Mouse (Mus musculus): ENCODE measurements around the gene Chmp3.

Chmp3 gene

DNA sequence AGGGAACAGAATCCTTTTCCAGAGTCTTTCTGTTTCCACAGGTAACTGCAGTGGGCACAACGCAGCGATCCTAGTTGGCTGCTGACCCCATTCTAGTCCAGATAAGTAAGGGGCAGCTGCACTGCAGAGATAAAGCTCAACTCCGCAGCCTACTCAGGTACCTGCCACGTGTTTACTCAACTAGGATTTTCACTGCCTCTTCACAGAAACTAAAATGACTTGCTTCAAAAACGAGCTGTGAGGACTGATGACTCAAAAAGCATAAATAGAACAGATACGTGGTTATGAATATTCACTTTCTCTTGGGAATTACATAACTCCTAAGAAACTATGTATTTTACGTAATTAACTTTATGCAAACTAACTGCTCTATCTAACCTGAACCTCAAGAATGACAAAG is 66.4 kb downstream of the Chmp3 start:
- no peak for DNase-seq (ENCODE audit: low spot score)

DNA sequence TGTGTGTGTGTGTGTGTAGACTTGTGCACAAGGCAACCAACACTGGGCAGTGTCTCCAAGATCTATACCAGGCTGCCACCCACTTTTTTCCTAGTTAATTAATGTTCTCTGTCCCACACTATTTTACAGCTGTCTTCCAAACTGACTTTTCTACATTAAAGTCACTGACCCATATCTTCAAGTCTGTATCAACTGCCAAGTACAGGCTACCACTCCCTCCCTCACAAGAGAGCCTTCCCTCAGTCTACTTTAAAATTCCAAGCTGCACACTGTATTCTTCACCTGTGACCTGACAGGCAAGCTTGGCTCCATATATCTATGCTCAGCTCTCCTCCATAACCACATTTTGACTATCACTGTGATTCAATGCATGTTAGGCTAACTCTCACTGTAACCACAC is 69.6 kb downstream of the Chmp3 start:
- no peak for DNase-seq (ENCODE audit: low spot score)

DNA sequence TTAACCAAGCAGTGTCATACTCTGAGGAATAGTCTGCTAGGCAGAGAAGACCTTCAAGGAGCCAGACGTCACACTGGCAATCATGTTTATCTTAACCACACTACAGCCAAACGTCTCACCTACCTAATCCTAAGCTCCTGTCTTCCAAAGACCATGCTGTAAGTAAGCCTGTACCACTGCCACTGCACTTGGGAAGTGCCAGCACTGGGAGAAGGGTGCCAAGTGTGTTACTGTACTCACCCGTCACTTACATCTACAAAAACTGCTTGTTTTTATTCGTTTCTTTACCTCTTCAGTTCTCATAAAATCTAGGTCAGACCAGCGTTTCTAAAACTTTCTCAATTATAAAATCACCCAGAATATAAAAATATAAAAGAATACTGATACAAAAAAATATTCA is 73.4 kb downstream of the Chmp3 start:
- DNase-seq (ENCODE audit: low spot score), result no peak

DNA sequence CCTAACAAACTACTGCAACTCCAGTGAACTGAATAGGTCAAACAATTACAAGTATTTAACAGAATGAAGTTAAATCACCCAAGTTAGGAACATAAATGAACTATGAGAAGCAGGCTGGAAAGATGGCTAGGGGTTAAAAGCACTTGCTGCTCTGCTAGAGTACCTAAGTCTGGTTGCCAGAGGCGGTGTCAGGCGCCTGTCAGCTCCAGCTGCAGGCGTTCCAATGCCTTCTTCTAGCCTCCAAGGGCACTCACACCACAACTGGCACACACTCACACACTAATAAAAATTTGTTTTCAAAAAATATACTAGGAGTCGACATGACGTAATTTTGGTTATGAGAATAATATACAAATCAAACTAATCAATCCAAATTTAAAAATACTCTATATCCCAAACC is 78.0 kb downstream of the Chmp3 start:
- no peak for DNase-seq (ENCODE audit: low spot score)

DNA sequence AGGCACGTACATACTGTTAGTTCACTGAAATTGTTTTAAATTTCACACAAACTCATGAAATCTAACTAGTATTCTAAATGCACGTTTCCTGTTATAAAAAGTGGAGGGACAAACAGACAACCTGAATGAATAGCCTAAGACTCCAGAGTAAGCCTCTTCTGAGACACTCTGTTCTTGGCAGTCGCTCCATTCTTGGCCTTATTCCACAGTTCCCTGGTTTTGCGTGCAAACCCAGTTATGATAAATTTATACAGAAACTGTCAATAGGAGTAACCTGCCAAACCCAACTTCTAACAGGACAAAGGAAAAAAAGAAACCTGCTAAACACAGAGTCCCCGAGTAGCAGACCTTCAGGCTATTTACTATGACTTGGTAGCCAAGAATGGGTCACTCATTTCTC is 78.4 kb downstream of the Chmp3 start:
- DNase-seq (ENCODE audit: low spot score), result no peak

DNA sequence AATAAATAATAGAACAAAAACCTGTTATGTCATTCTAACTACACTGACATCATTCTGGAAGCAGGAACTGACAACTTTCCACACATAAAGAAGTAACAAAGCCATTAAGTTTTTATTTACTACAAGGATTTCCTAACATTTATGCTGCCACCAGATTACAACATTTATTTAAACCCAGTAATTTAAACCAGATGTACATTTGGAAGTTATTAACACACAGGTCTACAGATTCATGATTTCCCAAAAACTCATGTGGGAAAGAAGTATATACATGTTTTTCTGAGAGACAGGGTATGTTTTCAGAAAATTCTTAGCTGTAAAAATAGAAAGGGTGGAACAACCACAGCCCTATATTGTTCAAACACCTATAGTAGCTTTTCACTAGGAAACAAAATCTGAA is 81.1 kb downstream of the Chmp3 start:
- no peak for DNase-seq (ENCODE audit: low spot score)

DNA sequence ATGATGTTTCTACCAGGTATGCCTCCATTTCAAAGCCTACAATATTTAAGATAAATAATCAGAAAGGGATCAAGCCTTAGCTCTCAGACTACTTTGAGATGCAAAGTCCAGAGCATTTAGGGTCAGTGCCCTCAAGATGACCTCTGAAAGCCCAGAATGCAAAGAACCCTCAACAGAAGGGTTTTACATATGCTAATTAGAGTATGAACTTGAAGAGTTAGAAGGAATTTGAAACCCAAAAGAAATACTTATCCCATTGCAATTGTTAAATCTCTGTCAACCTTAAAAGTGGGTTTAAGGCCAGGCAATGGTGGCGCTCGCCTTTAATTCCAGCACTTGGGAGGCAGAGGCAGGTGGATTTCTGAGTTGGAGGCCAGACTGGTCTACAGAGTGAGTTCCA is 82.4 kb downstream of the Chmp3 start:
- DNase-seq (ENCODE audit: low spot score), result no peak

DNA sequence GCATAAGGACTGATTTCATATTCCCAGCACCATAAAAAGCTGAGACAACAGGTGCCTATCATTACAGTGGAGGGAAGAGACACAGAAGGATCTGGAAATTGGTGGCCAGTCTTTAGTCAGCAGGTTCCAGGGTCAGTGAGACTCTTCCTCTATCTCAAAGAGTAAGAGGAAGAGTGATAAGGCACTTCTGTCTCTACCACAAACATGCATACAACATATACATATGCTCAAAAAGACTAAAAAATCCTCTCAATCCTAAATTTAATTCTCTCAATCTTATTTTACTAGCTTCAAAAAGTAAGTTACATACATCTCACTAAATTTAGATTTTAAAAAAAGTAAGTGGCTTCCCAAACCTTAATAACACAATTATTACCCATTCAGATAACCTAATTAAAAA is 83.7 kb downstream of the Chmp3 start:
- no peak for DNase-seq (ENCODE audit: low spot score)

DNA sequence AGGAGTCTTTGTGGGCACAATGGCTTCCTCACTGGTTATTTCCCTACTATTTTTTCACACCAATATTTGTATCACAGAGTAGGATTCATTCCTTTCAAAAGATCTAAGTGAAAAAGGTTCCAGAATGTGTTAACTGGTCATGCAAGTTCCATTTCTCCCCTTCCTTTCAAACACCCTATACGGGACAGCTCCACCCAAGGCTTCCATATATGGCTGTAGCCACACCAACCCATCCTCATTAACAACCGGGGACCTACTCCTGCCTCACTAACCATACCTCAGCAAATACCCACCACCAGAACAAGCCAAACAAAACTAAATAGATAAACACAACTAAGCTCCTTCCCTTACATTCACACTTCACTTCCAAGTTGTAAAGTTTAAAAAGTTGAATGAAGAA is 87.6 kb downstream of the Chmp3 start:
- no peak for DNase-seq (ENCODE audit: low spot score)

DNA sequence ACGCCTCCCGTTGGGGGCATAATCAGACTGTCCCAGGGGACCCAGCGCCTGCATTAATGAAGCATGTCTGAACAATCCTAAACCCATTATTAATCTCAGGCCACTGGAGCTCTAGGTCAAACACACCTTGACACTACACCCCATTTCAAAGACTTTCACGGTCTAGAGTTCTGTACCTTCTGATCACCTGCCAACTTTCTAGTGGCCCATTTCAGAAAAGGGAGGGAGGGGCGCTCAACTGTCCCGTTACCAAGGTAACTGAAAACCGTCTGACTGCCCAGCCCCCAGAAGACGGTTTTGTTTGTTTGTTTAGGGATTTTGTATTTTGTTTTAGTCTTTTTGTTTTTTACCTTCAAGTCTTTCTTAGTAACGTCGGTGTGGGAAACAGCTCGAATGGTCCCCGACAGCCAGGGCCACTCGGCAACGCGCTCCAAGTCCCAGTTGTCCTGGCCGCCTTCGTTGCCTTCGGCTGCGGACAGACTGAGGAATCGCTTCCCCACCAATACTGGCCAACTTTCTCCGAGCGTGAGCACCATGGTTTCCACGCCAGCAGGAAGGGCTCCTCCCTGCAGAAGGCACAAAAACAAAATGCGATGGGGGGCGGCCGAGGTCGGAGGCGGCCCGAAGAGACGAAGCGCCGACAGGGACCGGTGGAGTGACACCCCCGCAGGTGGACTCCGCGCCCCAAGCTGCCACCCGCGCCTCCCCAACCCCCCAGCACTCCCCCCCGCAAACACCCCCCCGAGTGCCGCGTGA is 88.3 kb downstream of the Chmp3 start:
- peak; percentile 27 for DNase-seq (ENCODE audit: low spot score)

Data from ovary, postnatal 10 days (tissue).